Mouse (Mus musculus) thymus, adult 2 months (tissue): ENCODE measurements around the gene Eral1.

Experiments used
- CTCF ChIP-seq: fragments of 200-500 bp; IDR thresholded peaks from 2 replicates; pipeline ENCODE4 v1.5.1; 2012; ENCODE audit warnings: mild to moderate bottlenecking, control low read depth, low read length, moderate library complexity, borderline replicate concordance; ENCODE audit not compliant: control insufficient read depth, poor library complexity, insufficient read depth; ENCODE audit errors: extremely low read depth
- POLR2A ChIP-seq: fragments of 200-500 bp; IDR thresholded peaks from 2 replicates; pipeline ENCODE4 v1.6.1; 2012; ENCODE audit warnings: mild to moderate bottlenecking, low read length, control low read depth, moderate library complexity; ENCODE audit not compliant: control insufficient read depth, poor library complexity, insufficient read depth; ENCODE audit errors: extremely low read depth

- no peak for TF ChIP-seq CTCF
- no peak for TF ChIP-seq POLR2A
These were observed 23.2 kb downstream of the Eral1 start for GRCm38 (mm10) chr11:78056946-78057345.
